Mouse (Mus musculus) liver, embryonic 14.5 days (tissue): ENCODE results near the gene Ltbp4.

Experiments
- CTCF ChIP-seq: IDR thresholded peaks from 2 replicates; pipeline ENCODE4 v1.5.1; 2016; ENCODE audit warnings: antibody characterized with exemption, low read depth, control low read depth
- EP300 ChIP-seq: IDR thresholded peaks from 2 replicates; pipeline ENCODE4 v1.6.1; 2016; ENCODE audit warnings: antibody characterized with exemption, low read depth

- TF ChIP-seq CTCF (no peak), EP300 (no peak)
These were observed 2.0 kb upstream of the Ltbp4 start for GRCm38 (mm10) chr7:27339519-27339918.
